Mouse (Mus musculus) thymus, adult 2 months (tissue): Measurements from ENCODE around the gene Icam1. TPM values are rescaled to one million over a fixed set of nuclear protein-coding genes. Genes with fewer than 3 reads are reported as not detected.

ENCODE experiments used
- DNase-seq: peaks from one replicate; pipeline ENCODE4 v3.0.0; 2021
- H3K27ac ChIP-seq: fragments of 200-500 bp; 2 replicates; pipeline ENCODE4 v1.5.1; 2012; ENCODE audit warnings: low read length, control low read depth; ENCODE audit not compliant: control insufficient read depth, insufficient read depth
- H3K27me3 ChIP-seq: fragments of 200-500 bp; 2 replicates; pipeline ENCODE4 v1.6.1; 2012; ENCODE audit warnings: mild to moderate bottlenecking, low read length, moderate library complexity, mixed read lengths; ENCODE audit not compliant: control insufficient read depth, insufficient read depth
- H3K36me3 ChIP-seq: fragments of 200-500 bp; 2 replicates; pipeline ENCODE4 v1.6.1; 2012; ENCODE audit warnings: mild to moderate bottlenecking, low read length, moderate library complexity; ENCODE audit not compliant: control insufficient read depth, insufficient read depth
- H3K4me1 ChIP-seq: fragments of 200-500 bp; replicated peaks from 2 replicates; pipeline ENCODE4 v1.6.1; 2012; ENCODE audit warnings: low read length; ENCODE audit not compliant: control insufficient read depth, insufficient read depth
- H3K4me3 ChIP-seq: fragments of 200-500 bp; 2 replicates; pipeline ENCODE4 v1.5.1; 2012; ENCODE audit warnings: mild to moderate bottlenecking, low read length, control low read depth, moderate library complexity; ENCODE audit not compliant: control insufficient read depth, insufficient read depth
- CTCF ChIP-seq: fragments of 200-500 bp; IDR thresholded peaks from 2 replicates; pipeline ENCODE4 v1.5.1; 2012; ENCODE audit warnings: mild to moderate bottlenecking, control low read depth, low read length, moderate library complexity, borderline replicate concordance; ENCODE audit not compliant: control insufficient read depth, poor library complexity, insufficient read depth; ENCODE audit errors: extremely low read depth
- POLR2A ChIP-seq: fragments of 200-500 bp; IDR thresholded peaks from 2 replicates; pipeline ENCODE4 v1.6.1; 2012; ENCODE audit warnings: mild to moderate bottlenecking, low read length, control low read depth, moderate library complexity; ENCODE audit not compliant: control insufficient read depth, poor library complexity, insufficient read depth; ENCODE audit errors: extremely low read depth
- WGBS: fragments of 180-500 bp; shearing (Covaris S2); methylation state at CpG from one replicate; pipeline ENCODE4 v1.1.7; 2018; 5-methylcytosine and 5-hydroxymethylcytosine counted together
- polyA plus RNA-seq: library from polyadenylated mRNA; depleted of rRNA; stranded (reverse); fragments of >200 nt; gene quantifications from 2 replicates; pipeline ENCODE4 v1.2.3, GENCODE M21; 2012

Icam1 gene
- polyA plus RNA-seq, 1 experiment: 90.8 TPM

GRCm38 (mm10) chr9:21030055-21030600, 14.3 kb downstream of the Icam1 start:
- TF ChIP-seq POLR2A: no peak
- no peak for TF ChIP-seq CTCF
- Histone ChIP-seq H3K4me3 (peak overlapping the region; percentile 14), H3K4me1 (peaks cover 39% of the 10 kb centered on the region), H3K36me3 (no peaks in the 10 kb centered on the region), H3K27me3 (peaks cover 23% of the 10 kb centered on the region), H3K27ac (no peak overlapping the region)
- DNase-seq: peak; percentile 19
- WGBS: 20% methylated on average over 22 of the region's 22 CpGs

GRCm38 (mm10) chr9:21030781-21031250, 15.0 kb downstream of the Icam1 start:
- WGBS: under 1% methylated on average over 13 of the region's 13 CpGs
- peak overlapping the region; percentile 55 for H3K4me3 ChIP-seq
- DNase-seq: peak; percentile 87
- H3K27me3 ChIP-seq: peaks cover 26% of the 10 kb centered on the region
- peaks cover 39% of the 10 kb centered on the region for H3K4me1 ChIP-seq
- peak overlapping the region; percentile 10; the same call in 1 of the 2 replicates for H3K27ac ChIP-seq
- H3K36me3 ChIP-seq: no peaks in the 10 kb centered on the region
- TF ChIP-seq CTCF (no peak), POLR2A (no peak)

- WGBS: under 1% methylated on average over 36 of the region's 36 CpGs
- H3K27me3 ChIP-seq: peaks cover 31% of the 10 kb centered on the region
- no peaks in the 10 kb centered on the region for H3K36me3 ChIP-seq
- peak overlapping the region; percentile 55 for H3K4me3 ChIP-seq
- TF ChIP-seq CTCF (no peak), POLR2A (no peak)
- peak; percentile 65 for DNase-seq
- H3K27ac ChIP-seq: peak overlapping the region; percentile 10; the same call in 1 of the 2 replicates
- peaks cover 39% of the 10 kb centered on the region for H3K4me1 ChIP-seq
Measured at GRCm38 (mm10) chr9:21031251-21031895, 15.6 kb downstream of the Icam1 start.

- H3K36me3 ChIP-seq: no peaks in the 10 kb centered on the region
- no peak for TF ChIP-seq POLR2A
- no peak for TF ChIP-seq CTCF
- WGBS: 1% methylated on average over 35 of the region's 35 CpGs
- peak within 1 kb of the TSS; percentile 10; the same call in 1 of the 2 replicates for H3K27ac ChIP-seq
- peak within 1 kb of the TSS; percentile 55 for H3K4me3 ChIP-seq
- H3K4me1 ChIP-seq: peaks cover 39% of the 10 kb centered on the region
- H3K27me3 ChIP-seq: peaks cover 34% of the 10 kb centered on the region
- DNase-seq: peak; percentile 28
Measured at GRCm38 (mm10) chr9:21031896-21032351, 16.1 kb downstream of the Icam1 start, which contains the start of gene Icam5. Gene Icam5 (plus strand): TSS chr9:21032073.

- Histone ChIP-seq H3K27me3 (peaks cover 38% of the 10 kb centered on the region), H3K27ac (no peak overlapping the region), H3K4me1 (peaks cover 39% of the 10 kb centered on the region), H3K4me3 (no peak overlapping the region), H3K36me3 (no peaks in the 10 kb centered on the region)
- TF ChIP-seq CTCF (no peak), POLR2A (no peak)
- WGBS: 3% methylated on average over 7 of the region's 7 CpGs
- DNase-seq: no peak
Measured at GRCm38 (mm10) chr9:21032491-21032890, 16.7 kb downstream of the Icam1 start.

GRCm38 (mm10) chr9:21033136-21033535, 17.4 kb downstream of the Icam1 start:
- H3K4me1 ChIP-seq: peaks cover 39% of the 10 kb centered on the region

More at GRCm38 (mm10) chr9:21033136-21033535, 17.4 kb downstream of the Icam1 start:
- under 1% methylated on average over 34 of the region's 34 CpGs for WGBS
- DNase-seq: peak; percentile 63
- Histone ChIP-seq H3K27me3 (peaks cover 39% of the 10 kb centered on the region), H3K36me3 (no peaks in the 10 kb centered on the region), H3K4me3 (peak overlapping the region; percentile 39), H3K27ac (no peak overlapping the region)
- no peak for TF ChIP-seq CTCF
- TF ChIP-seq POLR2A: no peak
